Mouse (Mus musculus) fat pad, adult 2 months (tissue): ENCODE measurements around the gene A430005L14Rik.

ENCODE experiments used
- DNase-seq: peaks from one replicate; pipeline ENCODE4 v3.0.0-alpha.2; 2011; ENCODE audit warnings: low read depth, low spot score; ENCODE audit errors: extremely low read depth

Gene A430005L14Rik

GRCm38 (mm10) chr4:153968063-153968462 lies 11.0 kb downstream of the A430005L14Rik start:
- DNase-seq, result no peak

- no peak for DNase-seq
These were observed 17.6 kb downstream of the A430005L14Rik start, which contains the start of the genes Dffb and Cep104 for GRCm38 (mm10) chr4:153974431-153975291. Dffb (minus strand) TSS chr4:153975126. Cep104 (plus strand) TSS chr4:153975194.

- no peak for DNase-seq
These were observed 18.2 kb downstream of the A430005L14Rik start for GRCm38 (mm10) chr4:153975292-153975662.

GRCm38 (mm10) chr4:153975768-153976167 lies 18.7 kb downstream of the A430005L14Rik start:
- DNase-seq, result no peak

GRCm38 (mm10) chr4:153979243-153979642 lies 22.2 kb downstream of the A430005L14Rik start:
- DNase-seq, result no peak

GRCm38 (mm10) chr4:153980470-153980869 lies 23.4 kb downstream of the A430005L14Rik start:
- DNase-seq, result no peak

GRCm38 (mm10) chr4:153992715-153993114 lies 35.7 kb downstream of the A430005L14Rik start:
- DNase-seq, result no peak

GRCm38 (mm10) chr4:153993505-153993904 lies 36.5 kb downstream of the A430005L14Rik start:
- no peak for DNase-seq

- DNase-seq, result no peak
These were observed 48.5 kb downstream of the A430005L14Rik start for GRCm38 (mm10) chr4:154005488-154005887.

GRCm38 (mm10) chr4:154006264-154006663 lies 49.2 kb downstream of the A430005L14Rik start:
- no peak for DNase-seq

GRCm38 (mm10) chr4:154007759-154008158 lies 50.7 kb downstream of the A430005L14Rik start:
- no peak for DNase-seq

GRCm38 (mm10) chr4:154010907-154011645 lies 54.0 kb downstream of the A430005L14Rik start:
- DNase-seq, result no peak
